Mouse (Mus musculus) embryonic fibroblast, embryonic 13.5 days (primary cell): ENCODE measurements around the gene Dgki.

Source experiments
- CTCF ChIP-seq: IDR thresholded peaks from 2 replicates; pipeline ENCODE4 v1.5.1; 2011; ENCODE audit warnings: mild to moderate bottlenecking, control low read depth, low read length, moderate library complexity, borderline replicate concordance; ENCODE audit not compliant: insufficient read depth
- POLR2A ChIP-seq: IDR thresholded peaks from 2 replicates; pipeline ENCODE4 v1.6.1; 2011; ENCODE audit warnings: low read depth, mild to moderate bottlenecking, control low read depth, low read length, moderate library complexity

GRCm38 (mm10) chr6:36834695-36835265 is 465.2 kb downstream of the Dgki start:
- TF ChIP-seq POLR2A (no peak), CTCF (no peak)
